9 mouse cellular contexts compared by ENCODE assay signal in the genomic region with DNA sequence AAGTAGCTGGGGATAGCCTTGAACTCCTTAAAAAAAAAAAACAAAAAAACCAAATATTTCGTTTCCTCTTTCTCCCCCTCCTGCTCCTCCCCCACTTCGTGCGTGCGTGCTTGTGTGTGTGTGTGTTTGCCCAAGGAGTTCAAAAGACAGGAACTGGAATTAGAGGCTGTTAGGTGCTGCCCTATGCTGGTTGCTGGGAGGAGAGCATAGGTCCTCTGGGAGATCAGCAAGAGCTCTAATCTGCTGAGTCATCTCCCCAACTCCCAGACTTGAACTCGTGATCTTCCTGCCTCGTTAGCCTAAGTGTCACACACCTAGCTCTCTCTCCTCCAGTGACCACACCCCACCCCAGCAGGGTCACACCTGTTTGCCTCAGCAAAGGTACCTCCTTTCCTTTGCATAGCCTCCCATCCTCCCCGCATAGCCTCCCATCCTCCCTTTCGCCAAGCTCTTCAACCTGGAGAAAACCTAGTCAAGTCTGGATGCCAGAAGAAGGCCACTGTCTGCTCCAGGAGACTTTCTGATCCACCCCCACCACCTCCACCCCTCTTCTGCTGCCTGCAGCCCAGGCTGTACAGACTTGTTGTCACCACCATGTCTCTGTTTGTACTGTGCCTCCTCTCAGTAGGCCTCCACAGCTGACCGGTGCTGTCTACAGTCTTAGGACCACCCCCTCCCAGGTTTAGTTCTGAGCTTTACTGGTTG.
DNase-seq lines count a peak whose midpoint lies in the region; ATAC-seq lines count a peak whose summit lies in the region.
"Had no signal": no experiment of that assay in that cellular context is flagged by ENCODE, and none has a peak within 500 bp of the region (broad histone marks: within the 10 kb centered on the region; RNA-seq: fewer than 3 reads in every experiment).

No protein-coding gene starts in this region.

- H3K4me3 ChIP-seq in liver, embryonic 15.5 days (replicated peaks), result no peak overlapping the region

- no peak overlapping the region for H3K4me2 ChIP-seq in liver, embryonic 15.5 days

- no peak overlapping the region for H3K9ac ChIP-seq in liver, embryonic 15.5 days

- ATAC-seq in CD4-positive, CD25-positive, alpha-beta regulatory T cell, adult 4 months, result no peak
- ATAC-seq in liver, embryonic 15.5 days (ENCODE audit: insufficient read depth), result no peak

- H3K9me3 ChIP-seq in liver, embryonic 15.5 days (replicated peaks), result no peaks in the 10 kb centered on the region

- WGBS in liver, embryonic 15.5 days (ENCODE audit: insufficient replicate concordance), result 31% methylated on average over 9 of the region's 9 CpGs

- DNase-seq in CD4-positive, CD25-positive, alpha-beta regulatory T cell, adult 2 months (ENCODE audit: low read depth, low spot score), result peak; percentile 40
- peak; percentile 28 for DNase-seq in 3134 (ENCODE audit: extremely low read depth, insufficient read length, low spot score)
- DNase-seq in c-Kit-positive CD71-positive TER-119-positive erythroid progenitor cells, embryonic 14.5 days (ENCODE audit: low spot score), result peak; percentile 66
- DNase-seq in layer of hippocampus, adult 9-11 months, result no peak
- no peak for DNase-seq in adrenal gland, adult 8-10 months
- no peak for DNase-seq in right cerebral cortex, adult 2 months (ENCODE audit: low spot score in 2 of 2)
- DNase-seq: kidney, adult 8-10 months had no signal

- no peaks in the 10 kb centered on the region for H3K27me3 ChIP-seq in liver, embryonic 15.5 days

- H3K27ac ChIP-seq in liver, embryonic 15.5 days (replicated peaks), result peak overlapping the region; percentile 65

- H3K4me1 ChIP-seq in liver, embryonic 15.5 days (replicated peaks), result peaks cover 46% of the 10 kb centered on the region

- no peaks in the 10 kb centered on the region for H3K36me3 ChIP-seq in liver, embryonic 15.5 days (replicated peaks)

Comparison
In these comparisons a context has a peak if more than half of its experiments do, and no peak if none do; other contexts are left out.
1. DNase-seq: peak in CD4-positive, CD25-positive, alpha-beta regulatory T cell, adult 2 months (single experiment), 3134 (single experiment) and c-Kit-positive CD71-positive TER-119-positive erythroid progenitor cells, embryonic 14.5 days (single experiment); none in layer of hippocampus, adult 9-11 months (single experiment), adrenal gland, adult 8-10 months (single experiment) and right cerebral cortex, adult 2 months (0 of 2).